Mouse (Mus musculus) kidney, adult 2 months (tissue): ENCODE data around the gene Lmtk2. TPM values are rescaled to one million over a fixed set of nuclear protein-coding genes. Genes with fewer than 3 reads are reported as not detected.

ENCODE experiments used
- DNase-seq: peaks from one replicate; pipeline ENCODE4 v3.0.0; 2021
- H3K27ac ChIP-seq: fragments of 200-500 bp; 2 replicates; pipeline ENCODE4 v1.5.1; 2012; ENCODE audit warnings: low read depth, low read length, control low read depth, inconsistent platforms; ENCODE audit not compliant: insufficient read depth
- H3K27me3 ChIP-seq: fragments of 200-500 bp; replicated peaks from 2 replicates; pipeline ENCODE4 v1.6.1; 2012; ENCODE audit warnings: mild to moderate bottlenecking, moderate library complexity, low read length, inconsistent platforms; ENCODE audit not compliant: control insufficient read depth, insufficient read depth
- H3K36me3 ChIP-seq: fragments of 200-500 bp; 2 replicates; pipeline ENCODE4 v1.6.1; 2012; ENCODE audit warnings: mild to moderate bottlenecking, moderate library complexity, low read length, inconsistent platforms; ENCODE audit not compliant: control insufficient read depth, insufficient read depth
- H3K4me1 ChIP-seq: fragments of 200-500 bp; 2 replicates; pipeline ENCODE4 v1.6.1; 2011; ENCODE audit warnings: low read length; ENCODE audit not compliant: control insufficient read depth, insufficient read depth
- H3K4me3 ChIP-seq: fragments of 200-500 bp; 2 replicates; pipeline ENCODE4 v1.5.1; 2011; ENCODE audit warnings: mild to moderate bottlenecking, low read depth, low read length, control low read depth; ENCODE audit not compliant: insufficient read depth
- CTCF ChIP-seq: fragments of 200-500 bp; conservative IDR thresholded peaks from 2 replicates; pipeline ENCODE4 v1.5.1; 2011; ENCODE audit warnings: low read depth, mild to moderate bottlenecking, control low read depth, low read length, moderate library complexity, mixed read lengths; ENCODE audit not compliant: insufficient read depth, insufficient read length
- POLR2A ChIP-seq: fragments of 200-500 bp; IDR thresholded peaks from one replicate; pipeline ENCODE4 v1.6.1; 2011; ENCODE audit warnings: low read depth, low read length, control low read depth
- WGBS: fragments of 180-500 bp; shearing (Covaris S2); methylation state at CpG from one replicate; pipeline ENCODE4 v1.1.7; 2018; 5-methylcytosine and 5-hydroxymethylcytosine counted together
- polyA plus RNA-seq: library from polyadenylated mRNA; depleted of rRNA; stranded (reverse); fragments of >200 nt; gene quantifications from 2 replicates; pipeline ENCODE4 v1.2.3, GENCODE M21; 2012

The Lmtk2 gene
- polyA plus RNA-seq, 1 experiment: 30.6 TPM

DNA sequence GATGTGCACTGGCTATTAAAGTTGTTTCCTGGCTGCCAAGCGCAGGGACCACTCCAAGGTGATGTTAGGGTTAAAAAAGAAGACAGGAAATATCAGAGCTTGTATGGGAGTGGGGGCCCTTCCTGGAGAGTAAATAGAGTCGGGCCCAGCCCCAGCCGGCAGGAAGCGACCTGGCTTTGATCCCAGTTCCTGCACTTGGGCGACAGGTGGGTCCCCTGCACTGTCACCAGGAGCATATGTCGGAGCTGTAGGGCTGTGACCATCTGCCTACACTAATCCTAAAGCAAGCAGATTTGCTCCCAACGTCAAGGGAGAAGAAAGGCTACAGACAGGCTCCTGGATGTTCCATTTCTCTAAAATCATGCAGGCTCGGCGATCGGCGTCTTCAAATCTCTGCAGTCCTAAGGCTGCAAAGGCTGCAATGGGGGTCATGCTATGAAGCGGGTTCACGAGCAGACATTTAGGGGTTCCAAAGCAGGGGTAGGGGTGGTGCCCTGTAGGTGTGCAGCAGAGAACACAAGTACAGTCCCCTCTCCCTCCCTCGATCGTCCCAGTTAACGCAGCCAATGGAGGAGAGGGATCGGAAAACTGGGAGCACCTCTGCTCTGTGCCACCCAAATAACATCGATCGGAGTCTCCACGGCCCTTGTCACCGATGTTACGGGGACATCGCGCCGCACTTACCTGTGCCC is 122.7 kb downstream of the Lmtk2 start:
- H3K27ac ChIP-seq: peak overlapping the region; percentile 49
- no peaks in the 10 kb centered on the region for H3K36me3 ChIP-seq
- H3K27me3 ChIP-seq: no peaks in the 10 kb centered on the region
- H3K4me3 ChIP-seq: peak overlapping the region; percentile 61
- under 1% methylated on average over 25 of the region's 25 CpGs for WGBS
- DNase-seq: peak; percentile 82
- no peaks in the 10 kb centered on the region; the same call in 1 of the 2 replicates for H3K4me1 ChIP-seq
- TF ChIP-seq CTCF: no peak
- TF ChIP-seq POLR2A: no peak

GRCm38 (mm10) chr5:144223503-144223862 is 123.2 kb downstream of the Lmtk2 start, which contains the start of gene Tecpr1:
TSS of gene Tecpr1 (minus strand) at chr5:144223615.
- WGBS: under 1% methylated on average over 37 of the region's 37 CpGs
- H3K36me3 ChIP-seq: no peaks in the 10 kb centered on the region
- peak within 1 kb of the TSS; percentile 72 for H3K4me3 ChIP-seq
- TF ChIP-seq CTCF (no peak), POLR2A (peak; percentile 40)
- H3K4me1 ChIP-seq: no peaks in the 10 kb centered on the region; the same call in 1 of the 2 replicates
- H3K27ac ChIP-seq: peak within 1 kb of the TSS; percentile 87
- no peaks in the 10 kb centered on the region for H3K27me3 ChIP-seq
- DNase-seq: peak; percentile 98

DNA sequence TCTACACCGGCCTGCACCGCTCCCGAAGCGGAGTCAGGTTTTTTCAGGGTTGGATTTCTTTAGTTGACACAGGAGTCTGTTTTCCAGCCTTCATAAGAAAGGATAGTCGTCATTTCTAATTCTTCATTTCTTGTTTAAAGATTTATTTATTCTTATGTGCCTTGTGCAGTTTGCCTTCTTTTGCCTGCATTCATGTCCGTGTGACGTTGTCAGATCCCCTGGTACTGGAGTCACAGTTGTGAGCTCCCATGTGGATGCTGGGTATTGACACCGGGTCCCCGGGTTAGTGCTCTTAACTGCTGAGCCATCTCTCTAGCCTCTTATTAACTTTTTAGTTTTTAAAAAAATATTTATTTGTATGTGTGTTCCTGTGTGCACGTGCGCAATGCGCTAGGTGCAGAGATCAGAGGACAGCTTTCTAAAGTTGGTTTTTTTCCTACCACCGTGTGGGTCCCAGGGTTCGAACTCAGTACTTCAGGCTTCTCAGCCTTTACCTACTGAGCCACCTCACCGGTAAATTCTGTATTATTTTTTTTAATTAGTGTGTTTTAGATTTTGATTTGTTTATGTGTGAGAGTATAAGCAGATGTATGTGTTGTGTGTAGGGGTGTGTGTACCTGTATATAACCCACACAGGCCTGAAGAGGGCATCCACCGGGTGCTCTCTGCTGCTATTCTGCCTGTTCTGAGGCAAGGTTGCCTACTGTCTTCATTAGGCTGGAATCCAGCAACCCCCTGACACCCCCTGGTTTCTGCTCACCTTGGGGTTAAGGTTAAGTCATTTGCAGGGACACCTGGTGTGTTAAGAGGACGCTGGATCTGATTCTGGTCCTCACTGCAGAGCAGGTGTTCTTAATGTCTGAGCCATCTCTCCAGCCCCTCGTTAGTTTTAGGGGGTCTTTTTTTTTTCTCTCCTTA is 123.9 kb downstream of the Lmtk2 start:
- WGBS: 27% methylated on average over 18 of the region's 18 CpGs
- Histone ChIP-seq H3K27ac (peak overlapping the region; percentile 87), H3K27me3 (no peaks in the 10 kb centered on the region), H3K36me3 (no peaks in the 10 kb centered on the region), H3K4me3 (peak overlapping the region; percentile 72), H3K4me1 (no peaks in the 10 kb centered on the region; the same call in 1 of the 2 replicates)
- TF ChIP-seq POLR2A: no peak
- TF ChIP-seq CTCF: 0 out of 2 replicates have a peak, but pooled peaks have one; percentile 9
- DNase-seq: no peak

- Histone ChIP-seq H3K27ac (no peak overlapping the region), H3K4me1 (no peaks in the 10 kb centered on the region; the same call in 1 of the 2 replicates), H3K36me3 (no peaks in the 10 kb centered on the region), H3K4me3 (no peak overlapping the region), H3K27me3 (no peaks in the 10 kb centered on the region)
- TF ChIP-seq CTCF (no peak), POLR2A (no peak)
- no peak for DNase-seq
- WGBS: 36% methylated on average over 11 of the region's 11 CpGs
These were observed 126.0 kb downstream of the Lmtk2 start for GRCm38 (mm10) chr5:144226220-144226619.

GRCm38 (mm10) chr5:144230216-144230615 is 130.0 kb downstream of the Lmtk2 start:
- no peak for DNase-seq
- no peaks in the 10 kb centered on the region for H3K36me3 ChIP-seq
- H3K27ac ChIP-seq: no peak overlapping the region
- no peaks in the 10 kb centered on the region for H3K4me1 ChIP-seq
- WGBS: 90% methylated on average over 7 of the region's 7 CpGs
- TF ChIP-seq CTCF: no peak
- TF ChIP-seq POLR2A: no peak
- no peaks in the 10 kb centered on the region for H3K27me3 ChIP-seq
- H3K4me3 ChIP-seq: no peak overlapping the region

GRCm38 (mm10) chr5:144231410-144231809 is 131.2 kb downstream of the Lmtk2 start:
- Histone ChIP-seq H3K4me1 (no peaks in the 10 kb centered on the region), H3K27ac (no peak overlapping the region), H3K36me3 (no peaks in the 10 kb centered on the region), H3K27me3 (no peaks in the 10 kb centered on the region), H3K4me3 (no peak overlapping the region)
- TF ChIP-seq POLR2A (no peak), CTCF (peak; percentile 33)
- 57% methylated on average over 1 of the region's 1 CpGs for WGBS
- DNase-seq: peak; percentile 29

- DNase-seq: peak; percentile 74
- peak overlapping the region; percentile 3; the same call in 1 of the 2 replicates for H3K27ac ChIP-seq
- WGBS: 72% methylated on average over 5 of the region's 5 CpGs
- H3K36me3 ChIP-seq: no peaks in the 10 kb centered on the region
- no peaks in the 10 kb centered on the region for H3K4me1 ChIP-seq
- TF ChIP-seq CTCF (no peak), POLR2A (no peak)
- no peak overlapping the region for H3K4me3 ChIP-seq
- no peaks in the 10 kb centered on the region for H3K27me3 ChIP-seq
These were observed 132.3 kb downstream of the Lmtk2 start for GRCm38 (mm10) chr5:144232531-144232930.
